Mouse (Mus musculus) testis, postnatal 14 days (tissue): ENCODE measurements around the gene Ifit1bl1.
A peak's percentile ranks its signal among the peaks of the same experiment; 100 is the strongest.
"Not testable (repeated sequence)": the region's sequence is repeated elsewhere in the genome, so short reads cannot be mapped to it uniquely, and the experiment has no call there.

Experiments
- DNase-seq: peaks from one replicate; pipeline ENCODE4 v3.0.0; 2021; ENCODE audit warnings: low spot score

Ifit1bl1 gene

DNA sequence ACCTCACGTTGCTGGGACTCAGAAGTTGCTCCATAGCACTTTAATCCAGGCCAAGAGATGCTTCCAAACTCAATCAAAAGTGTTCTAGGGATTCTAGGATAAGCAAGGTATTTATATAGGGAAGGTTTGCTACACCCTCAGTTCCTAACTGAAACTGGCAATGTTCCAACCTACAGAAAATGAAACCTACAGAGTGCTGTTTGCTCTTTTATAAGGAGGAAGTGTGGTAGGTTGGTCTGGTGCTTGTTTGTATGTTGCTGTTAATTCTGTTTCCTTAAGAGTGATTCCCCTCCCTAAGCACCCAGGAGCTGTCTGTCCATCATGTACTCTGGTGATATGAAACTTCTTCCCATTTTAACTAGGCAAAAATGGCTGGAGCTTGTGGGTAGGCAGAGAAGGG lies at the start of gene Ifit1bl1:
Gene Ifit1bl1, minus strand, starts transcription at position 69 of the 400 bp plus-strand sequence.
- DNase-seq = not testable (repeated sequence)

GRCm38 (mm10) chr19:34650997-34651396 lies 49.2 kb upstream of the Ifit1bl1 start:
- DNase-seq = no peak

GRCm38 (mm10) chr19:34650276-34650675 lies 48.5 kb upstream of the Ifit1bl1 start:
- no peak for DNase-seq

GRCm38 (mm10) chr19:34647630-34648029 lies 45.9 kb upstream of the Ifit1bl1 start:
- not testable (repeated sequence) for DNase-seq

DNA sequence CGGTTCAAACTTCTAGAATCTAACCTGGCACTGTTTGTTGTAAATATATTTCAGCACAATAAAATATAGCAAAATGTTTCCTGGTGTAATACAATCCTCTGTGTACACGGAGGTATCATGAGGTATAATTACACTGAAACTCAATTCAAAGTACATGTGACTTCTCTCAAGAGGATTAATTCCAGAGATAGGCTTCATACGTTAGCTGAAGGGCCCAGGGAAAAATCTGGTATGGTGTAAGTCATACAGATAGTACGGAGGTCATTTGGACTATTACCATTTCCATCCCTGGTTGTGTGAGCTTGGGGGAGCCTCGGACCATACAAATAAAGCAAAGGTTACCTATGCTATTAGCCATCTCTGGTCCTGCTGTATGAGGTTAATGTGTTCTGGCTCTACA lies 40.9 kb upstream of the Ifit1bl1 start:
- DNase-seq = no peak

DNA sequence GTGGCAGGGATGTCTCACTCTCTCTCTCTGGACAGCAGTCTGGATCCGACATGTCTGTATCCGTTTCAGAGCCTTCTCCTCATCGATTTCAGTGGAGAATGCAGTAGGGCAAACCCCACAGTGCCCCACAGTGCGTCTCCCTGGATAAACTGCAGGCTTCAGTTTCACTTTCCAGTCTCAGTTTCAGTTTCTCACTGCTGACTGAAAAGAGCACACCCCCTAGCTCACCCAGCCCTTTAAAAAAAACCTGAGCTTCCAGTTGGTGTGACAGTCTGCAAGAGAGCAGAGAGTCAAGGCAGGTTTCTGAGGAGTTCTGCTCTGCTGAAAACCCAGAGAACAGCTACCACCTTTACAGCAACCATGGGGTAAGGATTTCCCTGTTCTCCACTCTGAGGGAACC lies 38.9 kb upstream of the Ifit1bl1 start, which contains the start of the genes Ifit1bl2 and Ifit1:
Gene Ifit1bl2, minus strand, starts transcription at position 121 of the 400 bp plus-strand sequence.
Gene Ifit1, plus strand, starts transcription at position 249 of the 400 bp plus-strand sequence.
- no peak for DNase-seq

GRCm38 (mm10) chr19:34636933-34637557 lies 35.3 kb upstream of the Ifit1bl1 start:
- DNase-seq = no peak

DNA sequence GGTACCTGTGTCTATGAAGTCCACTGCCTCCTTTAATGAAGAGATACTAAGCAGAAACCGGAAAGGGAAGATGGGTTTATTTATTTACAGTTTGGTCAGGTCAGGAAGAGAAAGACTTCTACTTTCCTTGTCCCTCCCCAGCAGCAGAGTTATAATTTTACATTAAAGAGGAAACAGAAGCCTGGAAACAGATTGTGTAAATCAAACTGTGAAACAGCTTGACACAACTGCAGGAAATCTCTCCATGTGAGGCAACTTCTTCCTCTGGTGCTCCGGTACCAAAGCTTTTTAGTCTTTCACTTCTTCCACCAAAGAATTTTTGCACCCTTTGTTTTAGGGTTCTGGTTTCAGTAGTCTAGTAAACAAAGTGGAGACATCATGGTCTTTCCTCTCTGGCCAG lies 31.7 kb upstream of the Ifit1bl1 start:
- DNase-seq = no peak

DNA sequence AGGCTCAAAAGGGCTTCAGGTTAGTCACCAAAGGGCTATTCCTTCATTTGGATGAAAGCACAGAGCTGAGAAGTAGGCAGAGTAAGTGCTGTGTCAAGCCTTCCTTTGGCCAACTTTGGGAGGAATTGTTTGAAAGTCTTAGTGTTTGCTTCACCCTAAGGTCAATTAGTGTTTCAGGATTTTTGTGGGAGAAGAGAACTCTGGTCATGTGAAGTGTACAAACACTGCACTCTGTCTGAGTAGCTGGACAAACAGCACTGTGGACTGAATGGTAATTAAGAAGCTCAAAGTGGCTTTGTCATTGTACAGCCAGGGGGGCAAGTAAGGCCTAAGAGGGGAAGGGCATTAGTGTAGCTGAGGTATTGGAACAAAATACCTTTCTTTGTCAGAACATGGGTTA lies 29.7 kb upstream of the Ifit1bl1 start:
- no peak for DNase-seq

GRCm38 (mm10) chr19:34627496-34627895 lies 25.7 kb upstream of the Ifit1bl1 start:
- DNase-seq = no peak

GRCm38 (mm10) chr19:34624663-34625062 lies 22.9 kb upstream of the Ifit1bl1 start:
- DNase-seq = no peak

- no peak for DNase-seq
Measured at GRCm38 (mm10) chr19:34623781-34624180, 22.0 kb upstream of the Ifit1bl1 start.

- DNase-seq = no peak
Measured at GRCm38 (mm10) chr19:34620871-34621270, 19.1 kb upstream of the Ifit1bl1 start.

- not testable (repeated sequence) for DNase-seq
Measured at GRCm38 (mm10) chr19:34612243-34613001, 10.7 kb upstream of the Ifit1bl1 start.

- not testable (repeated sequence) for DNase-seq
Measured at GRCm38 (mm10) chr19:34610118-34610517, 8.4 kb upstream of the Ifit1bl1 start.

- not testable (repeated sequence) for DNase-seq
Measured at GRCm38 (mm10) chr19:34607237-34608051, 5.7 kb upstream of the Ifit1bl1 start, which contains the start of gene Ifit3b. Ifit3b (plus strand) TSS chr19:34607970.

- no peak for DNase-seq
Measured at GRCm38 (mm10) chr19:34605472-34605871, 3.7 kb upstream of the Ifit1bl1 start.

DNA sequence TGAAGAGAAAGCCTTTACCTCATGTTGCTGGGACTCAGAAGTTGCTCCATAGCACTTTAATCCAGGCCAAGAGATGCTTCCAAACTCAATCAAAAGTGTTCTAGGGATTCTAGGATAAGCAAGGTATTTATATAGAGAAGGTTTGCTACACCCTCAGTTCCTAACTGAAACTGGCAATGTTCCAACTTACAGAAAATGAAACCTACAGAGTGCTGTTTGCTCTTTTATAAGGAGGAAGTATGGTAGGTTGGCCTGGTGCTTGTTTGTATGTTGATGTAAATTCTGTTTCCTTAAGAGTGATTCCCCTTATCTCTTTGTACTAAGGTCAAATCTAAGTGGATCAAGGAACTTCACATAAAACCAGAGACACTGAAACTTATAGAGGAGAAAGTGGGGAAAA lies 2.5 kb downstream of the Ifit1bl1 start:
- not testable (repeated sequence) for DNase-seq

GRCm38 (mm10) chr19:34598341-34598740 lies 3.4 kb downstream of the Ifit1bl1 start:
- peak; percentile 26 for DNase-seq

GRCm38 (mm10) chr19:34596811-34597210 lies 4.9 kb downstream of the Ifit1bl1 start:
- DNase-seq = no peak

DNA sequence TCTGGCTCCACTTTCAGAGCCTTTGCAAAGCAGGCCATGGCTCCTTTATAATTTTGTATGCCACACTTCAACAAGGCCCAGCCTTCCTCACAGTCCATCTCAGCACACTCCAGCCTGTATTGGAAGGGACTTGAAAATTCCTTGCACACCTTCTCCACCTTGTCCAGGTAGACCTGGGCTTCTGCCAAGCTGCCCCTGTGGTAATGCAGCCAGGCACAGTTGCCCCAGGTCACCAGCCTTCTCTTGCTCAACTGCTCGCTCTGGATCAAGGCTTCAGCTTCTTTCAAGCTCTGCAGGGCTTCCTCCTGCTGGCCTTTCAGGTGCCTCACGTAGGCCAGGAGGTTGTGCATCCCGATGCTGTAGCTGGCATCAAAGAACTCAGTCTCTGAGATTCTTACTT lies 7.2 kb downstream of the Ifit1bl1 start:
- DNase-seq = not testable (repeated sequence)

- no peak for DNase-seq
Measured at GRCm38 (mm10) chr19:34593456-34593855, 8.3 kb downstream of the Ifit1bl1 start.
